Mouse (Mus musculus) urinary bladder, postnatal 14 days (tissue): ENCODE data around the gene Ube2l3.
A peak's percentile ranks its signal among the peaks of the same experiment; 100 is the strongest.

Experiments
- DNase-seq: peaks from one replicate; pipeline ENCODE4 v3.0.0; 2021; ENCODE audit warnings: low spot score

Ube2l3 gene

DNA sequence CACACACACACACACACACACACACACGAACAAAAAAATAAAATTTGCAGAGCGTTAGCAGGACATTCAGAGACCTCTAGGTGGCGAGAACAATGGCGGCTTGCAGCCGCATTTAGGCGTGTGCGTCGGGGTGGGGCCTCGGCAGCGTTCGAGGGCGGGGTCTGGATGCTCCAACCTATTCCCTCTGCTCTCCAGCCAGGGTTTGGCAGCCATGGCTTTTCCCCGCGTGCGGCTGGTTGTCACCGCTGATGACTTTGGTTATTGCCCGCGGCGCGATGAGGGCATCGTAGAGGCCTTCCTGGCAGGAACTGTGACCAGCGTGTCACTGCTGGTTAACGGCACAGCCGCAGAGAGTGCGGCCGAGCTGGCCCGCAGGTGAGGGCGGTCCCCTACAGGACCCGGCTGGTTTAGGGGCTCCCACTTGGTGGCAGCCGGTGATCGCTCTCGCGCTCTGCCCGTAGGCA is 55.6 kb downstream of the Ube2l3 start, which contains the start of gene Ccdc116:
Gene Ccdc116, minus strand, starts transcription at position 458 of the 464 bp plus-strand sequence.
- peak; percentile 83 for DNase-seq

GRCm38 (mm10) chr16:17144339-17144738 is 58.1 kb downstream of the Ube2l3 start, which contains the start of gene Ydjc:
Gene Ydjc (plus strand): TSS chr16:17144621.
- no peak for DNase-seq

GRCm38 (mm10) chr16:17137355-17137754 is 65.1 kb downstream of the Ube2l3 start:
- no peak for DNase-seq

DNA sequence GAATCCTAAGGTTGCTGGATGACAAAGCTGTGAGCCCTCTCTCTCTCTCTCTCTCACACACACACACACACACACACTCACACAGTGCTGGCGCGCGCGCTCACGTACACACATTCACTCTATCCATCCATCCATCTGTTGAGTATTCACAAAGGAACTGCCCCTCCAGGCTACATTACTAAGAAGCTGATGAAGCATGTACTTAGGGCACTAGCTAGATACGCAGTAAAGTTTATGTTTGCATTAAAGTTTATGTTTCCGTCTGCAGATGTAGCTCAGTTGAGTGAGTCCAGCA is 69.6 kb downstream of the Ube2l3 start:
- no peak for DNase-seq

GRCm38 (mm10) chr16:17132089-17132905 is 70.2 kb downstream of the Ube2l3 start, which contains the start of gene Sdf2l1:
Gene Sdf2l1 (minus strand): TSS chr16:17132383.
- peak; percentile 97 for DNase-seq

DNA sequence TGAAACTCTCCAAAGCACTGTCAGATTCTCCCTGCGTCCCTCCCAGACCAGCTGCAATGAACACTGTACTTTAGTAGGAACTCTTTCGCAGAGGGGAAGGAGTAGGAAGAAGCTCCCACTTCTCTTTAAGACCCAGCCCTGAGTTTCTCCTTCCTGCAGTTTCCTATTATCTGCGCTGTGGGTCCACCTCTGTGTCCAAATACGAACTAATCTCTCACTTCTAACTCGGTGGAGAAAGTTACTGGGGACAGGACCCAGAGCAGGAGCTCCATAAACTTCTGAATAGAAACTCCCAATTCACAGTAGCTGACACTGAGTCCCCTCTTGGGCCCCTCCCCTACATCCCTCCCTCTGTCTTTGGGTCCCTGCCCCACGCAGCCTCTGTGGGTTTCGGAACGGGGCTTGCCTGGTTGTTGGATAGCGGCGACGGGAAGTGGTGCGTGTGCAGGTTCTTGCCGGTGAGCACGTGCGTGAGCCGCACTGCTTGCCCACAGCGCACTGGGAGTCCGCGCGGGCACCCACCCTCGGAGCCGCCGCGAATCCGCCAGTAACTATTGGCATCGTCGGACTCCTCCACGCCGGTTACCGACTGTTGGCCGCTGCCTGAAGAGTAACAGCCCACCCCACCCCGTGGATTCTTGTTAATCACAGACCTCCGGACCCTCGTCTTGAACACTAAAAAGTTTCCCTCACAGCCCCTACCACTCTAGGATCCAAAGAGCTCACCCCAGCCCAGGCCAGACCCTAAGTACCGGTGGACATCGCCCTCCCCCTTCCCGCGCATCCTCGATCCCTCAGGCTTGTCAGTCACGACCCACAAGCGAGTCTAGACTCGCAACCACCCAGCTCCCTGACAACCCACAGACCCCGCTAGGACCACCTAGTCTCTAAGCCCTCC is 71.0 kb downstream of the Ube2l3 start:
- no peak for DNase-seq

DNA sequence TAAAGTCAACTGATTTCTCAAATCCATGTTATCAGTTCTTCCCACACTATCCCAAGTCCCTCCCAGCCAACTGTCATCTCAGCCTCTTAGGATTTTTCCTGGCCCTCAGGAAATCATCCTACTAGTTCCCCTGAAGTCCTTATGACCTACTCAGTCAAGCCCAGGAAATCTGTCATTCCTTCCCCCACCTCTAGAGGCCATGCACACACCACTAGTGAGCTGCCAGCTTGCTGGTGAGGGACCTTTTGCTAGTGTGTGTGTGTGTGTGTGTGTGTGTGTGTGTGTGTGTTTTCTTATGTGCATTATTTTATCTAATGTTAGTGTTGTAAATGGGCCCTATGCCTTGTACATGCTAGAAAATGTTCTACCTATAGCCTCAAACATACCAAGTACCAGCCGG is 75.2 kb downstream of the Ube2l3 start:
- DNase-seq, result peak; percentile 52

DNA sequence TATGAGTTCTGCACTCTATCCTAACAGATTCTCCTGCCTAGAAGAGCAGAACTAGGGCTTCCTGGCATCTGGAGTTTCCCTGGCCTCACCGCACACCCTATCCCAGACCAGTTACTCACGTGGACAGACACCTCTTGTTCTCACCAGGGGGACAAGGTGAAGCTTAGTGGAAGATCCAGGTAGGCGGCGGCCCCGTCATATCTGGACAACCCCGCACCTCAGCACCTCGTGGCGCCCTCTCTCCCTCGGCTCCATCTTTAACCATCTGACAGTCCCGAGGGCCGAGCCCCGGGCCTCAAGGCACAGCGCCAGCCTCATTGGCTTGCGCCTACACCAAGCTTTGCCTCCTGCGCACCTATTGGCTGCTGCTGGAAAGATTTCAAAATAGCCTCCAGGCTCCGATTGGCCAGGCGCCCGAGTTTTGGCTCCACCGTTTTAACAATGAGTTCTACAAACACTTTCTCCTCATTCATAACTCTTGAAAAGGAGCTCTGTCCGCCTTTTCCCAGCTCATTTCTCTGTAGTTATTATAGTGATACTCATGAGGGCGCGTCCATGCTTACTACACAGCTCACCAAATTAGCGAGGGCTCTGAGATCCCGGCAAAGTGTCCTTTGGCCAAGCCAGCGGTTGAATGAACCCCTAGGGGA is 77.5 kb downstream of the Ube2l3 start, which contains the start of gene 2610318N02Rik:
Gene 2610318N02Rik, minus strand, starts transcription at position 297 of the 650 bp plus-strand sequence.
- peak; percentile 79 for DNase-seq

GRCm38 (mm10) chr16:17124119-17124870 is 78.2 kb downstream of the Ube2l3 start:
- DNase-seq, result no peak

DNA sequence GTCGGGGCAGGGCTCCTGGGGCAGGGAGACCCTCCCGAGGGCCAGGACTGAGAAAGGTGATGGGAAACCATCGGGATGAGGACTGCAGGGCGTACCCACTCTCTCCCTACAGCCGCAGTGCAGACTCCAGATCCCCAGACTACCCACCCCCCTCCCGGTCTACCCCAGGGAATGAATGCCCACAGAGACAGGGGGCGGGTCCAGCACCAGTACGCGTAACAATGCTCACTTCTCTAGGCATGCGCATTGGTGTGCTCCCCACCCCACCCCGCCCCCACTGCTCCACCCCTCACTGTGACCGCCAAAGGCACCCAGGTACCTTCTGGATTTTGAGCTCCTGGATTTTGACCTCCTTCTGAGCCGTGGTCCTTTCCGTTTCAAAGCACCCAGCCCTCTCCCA is 80.9 kb downstream of the Ube2l3 start:
- DNase-seq, result no peak

GRCm38 (mm10) chr16:17117309-17117799 is 85.1 kb downstream of the Ube2l3 start:
- DNase-seq, result no peak

DNA sequence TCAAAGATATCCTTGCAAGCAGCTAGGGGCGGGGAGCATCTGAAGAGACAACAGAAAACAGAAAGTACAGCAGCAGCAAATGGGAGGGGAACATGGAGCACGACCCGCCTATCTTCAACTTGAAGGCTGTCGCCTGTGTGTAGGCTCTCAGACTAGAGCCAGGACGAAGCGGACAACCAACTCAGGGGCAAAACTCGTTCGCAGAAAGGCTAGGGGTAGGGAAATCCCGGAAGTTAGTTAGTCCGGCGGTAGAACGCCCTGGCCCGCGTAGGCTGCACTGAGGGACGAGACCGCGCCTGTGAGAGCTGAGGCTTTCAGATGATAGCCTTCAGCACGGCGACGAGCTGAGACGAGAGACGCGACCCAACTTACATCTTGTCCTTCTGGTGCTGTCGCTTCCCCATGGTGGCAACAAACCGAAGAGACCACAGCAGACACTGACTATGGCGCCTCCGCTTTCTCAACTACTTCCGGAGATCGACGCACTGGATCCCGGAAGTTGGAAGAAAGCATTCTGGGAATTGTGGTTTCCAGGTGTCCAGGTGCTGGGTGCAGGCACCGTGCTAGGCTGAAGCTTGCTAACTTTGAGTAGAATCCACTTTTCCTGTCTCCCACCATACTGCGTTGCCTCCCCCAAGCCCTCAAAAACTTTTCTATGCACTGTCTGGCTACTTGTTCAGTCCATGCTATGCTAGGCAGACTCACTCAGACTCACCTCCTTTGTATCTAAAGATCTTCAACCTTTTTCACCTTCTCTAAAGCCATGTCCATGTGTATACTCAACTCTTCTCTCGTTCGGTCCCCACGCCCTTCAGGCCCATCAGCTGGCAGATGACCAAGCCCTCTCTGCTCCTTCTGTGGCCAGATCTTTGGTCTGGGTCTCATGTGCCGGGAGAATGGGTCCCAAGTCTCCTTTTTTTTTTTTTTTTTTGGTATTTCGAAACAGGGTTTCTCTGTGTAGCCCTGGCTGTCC is 91.4 kb downstream of the Ube2l3 start, which contains the start of gene Ppil2:
Gene Ppil2, minus strand, starts transcription at position 487 of the 973 bp plus-strand sequence.
- DNase-seq, result peak; percentile 64

GRCm38 (mm10) chr16:17104600-17104999 is 97.8 kb downstream of the Ube2l3 start:
- no peak for DNase-seq

- no peak for DNase-seq
These were observed 99.7 kb downstream of the Ube2l3 start for GRCm38 (mm10) chr16:17102630-17103220.
